Comparison of ENCODE assay signal across 12 mouse cellular contexts in the genomic region with DNA sequence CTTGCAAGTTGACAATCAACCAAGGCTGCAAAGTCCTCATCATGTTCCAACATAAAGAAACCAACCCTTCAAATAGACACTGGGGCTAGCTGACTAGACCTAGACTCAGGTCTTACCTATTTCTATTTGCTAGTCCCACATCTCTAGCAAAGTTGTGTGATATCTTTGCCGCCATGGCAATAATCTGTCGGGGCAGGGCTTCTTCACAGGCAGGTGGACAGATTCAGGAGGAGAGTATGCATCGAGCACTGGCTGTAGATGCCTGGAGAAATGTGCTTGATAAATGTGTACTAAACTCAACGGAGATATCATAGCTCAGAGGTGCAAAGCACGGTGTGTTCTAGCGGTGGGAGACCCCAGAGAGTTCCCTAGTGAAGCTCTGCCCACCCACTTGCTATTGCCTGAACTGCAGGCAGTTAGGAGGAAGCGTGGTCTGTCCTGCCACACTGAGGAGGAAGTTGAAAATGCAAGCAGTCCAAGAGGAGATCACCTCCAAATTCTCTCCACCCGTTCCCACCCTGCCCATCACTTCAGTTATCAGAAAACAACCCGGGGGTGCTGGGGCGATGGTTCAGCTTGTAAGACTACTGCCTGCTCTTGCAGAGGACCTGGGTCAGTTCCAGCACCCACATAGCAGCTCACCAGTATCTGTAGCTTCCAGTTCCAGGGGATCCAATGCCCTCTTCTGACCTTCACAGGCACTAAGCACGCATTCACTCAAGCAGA. TPM values are rescaled to one million over a fixed set of nuclear protein-coding genes. Genes with fewer than 3 reads are reported as not detected.
DNase-seq lines count a peak whose midpoint lies in the region; ATAC-seq and TF ChIP-seq lines count a peak whose summit lies in the region.
"Had no signal": no experiment of that assay in that cellular context is flagged by ENCODE, and none has a peak within 500 bp of the region (broad histone marks: within the 10 kb centered on the region; RNA-seq: fewer than 3 reads in every experiment).

No protein-coding gene starts in this region.

- TF ChIP-seq CTCF in hindbrain, postnatal 0 days (IDR thresholded peaks at IDR 0.05; ENCODE audit: low read depth) = peak; percentile 67
- TF ChIP-seq CTCF in MEL (IDR thresholded peaks at IDR 0.05 in 2 of 3, conservative IDR thresholded peaks at IDR 0.05 in 1 of 3; ENCODE audit: control insufficient read depth in 1 of 3, insufficient read depth in 1 of 3, low read depth in 2 of 3, low read length in 3 of 3, poor library complexity in 1 of 3, severe bottlenecking in 1 of 3) = peak; percentile 22 to 49 (median 24); a peak in 3 of 6 replicates
- peak; percentile 65 for TF ChIP-seq CTCF in liver, postnatal 0 days (IDR thresholded peaks at IDR 0.05; ENCODE audit: low read depth)

- no peak overlapping the region for H3K9ac ChIP-seq in hindbrain, postnatal 0 days (replicated peaks; ENCODE audit: low read length)
- peak overlapping the region; percentile 98 for H3K9ac ChIP-seq in MEL (ENCODE audit: control insufficient read depth, low read depth, low read length, poor library complexity, severe bottlenecking)
- H3K9ac ChIP-seq in liver, postnatal 0 days (replicated peaks) = peak overlapping the region; percentile 65
- H3K9ac ChIP-seq: neural tube, embryonic 13.5 days had no signal

- TF ChIP-seq EP300 in MEL (IDR thresholded peaks at IDR 0.05; ENCODE audit: low read depth in 1 of 2, low read length in 2 of 2) = peak in 1 of 2 experiments; percentile 49; a peak in 1 of 4 replicates
- TF ChIP-seq EP300 in liver, postnatal 0 days (IDR thresholded peaks at IDR 0.05; ENCODE audit: low read depth) = peak; percentile 7; the same call in 1 of the 2 replicates

- H3K4me2 ChIP-seq in hindbrain, postnatal 0 days (ENCODE audit: low read depth, low read length) = no peak overlapping the region
- H3K4me2 ChIP-seq in liver, postnatal 0 days (ENCODE audit: low read depth, low read length) = peak overlapping the region; percentile 76
- H3K4me2 ChIP-seq: neural tube, embryonic 13.5 days had no signal

- H3K4me1 ChIP-seq in hindbrain, postnatal 0 days (ENCODE audit: insufficient read depth, low read length) = no peaks in the 10 kb centered on the region
- H3K4me1 ChIP-seq in hindbrain, embryonic 10.5 days (replicated peaks) = peaks cover 9% of the 10 kb centered on the region
- peaks cover 10 to 47% of the 10 kb centered on the region in 2 experiments for H3K4me1 ChIP-seq in MEL (ENCODE audit: control insufficient read depth in 1 of 2, insufficient read depth in 2 of 2, low read length in 2 of 2)
- peaks cover 10% of the 10 kb centered on the region for H3K4me1 ChIP-seq in liver, postnatal 0 days (ENCODE audit: insufficient read depth)
- H3K4me1 ChIP-seq: neural tube, embryonic 13.5 days had no signal

- H3K79me2 ChIP-seq in MEL (ENCODE audit: control insufficient read depth, insufficient read depth, low read length, poor library complexity) = peaks cover 45% of the 10 kb centered on the region

- no peaks in the 10 kb centered on the region for H3K27me3 ChIP-seq in hindbrain, postnatal 0 days (ENCODE audit: insufficient read depth, low read length)
- H3K27me3 ChIP-seq in hindbrain, embryonic 10.5 days (ENCODE audit: insufficient read depth, poor library complexity, severe bottlenecking) = peaks cover 11% of the 10 kb centered on the region; the same call in 1 of the 2 replicates
- no peaks in the 10 kb centered on the region for H3K27me3 ChIP-seq in MEL (ENCODE audit: control insufficient read depth in 1 of 2, insufficient read depth in 2 of 2, low read length in 2 of 2)
- no peaks in the 10 kb centered on the region for H3K27me3 ChIP-seq in liver, postnatal 0 days (ENCODE audit: insufficient read depth, low read length)
- H3K27me3 ChIP-seq: neural tube, embryonic 13.5 days had no signal

- 52% methylated on average over 11 of the region's 11 CpGs for whole genome bisulfite sequencing in hindbrain, postnatal 0 days
- 60% methylated on average over 11 of the region's 11 CpGs for WGBS in hindbrain, embryonic 10.5 days
- 25% methylated on average over 11 of the region's 11 CpGs for WGBS in liver, postnatal 0 days (ENCODE audit: insufficient replicate concordance)

- TF ChIP-seq POLR2A in MEL (IDR thresholded peaks at IDR 0.05; ENCODE audit: control insufficient read depth in 1 of 2, insufficient read depth in 1 of 2, low read depth in 1 of 2, low read length in 2 of 2, poor library complexity in 1 of 2) = peak; percentile 50 to 86; a peak in 3 of 4 replicates

- no peaks in the 10 kb centered on the region for H3K9me3 ChIP-seq in hindbrain, postnatal 0 days (ENCODE audit: low read length)
- H3K9me3 ChIP-seq in hindbrain, embryonic 10.5 days = no peaks in the 10 kb centered on the region
- no peaks in the 10 kb centered on the region for H3K9me3 ChIP-seq in MEL (replicated peaks; ENCODE audit: insufficient read depth, low read length)
- H3K9me3 ChIP-seq in liver, postnatal 0 days (ENCODE audit: low read length) = no peaks in the 10 kb centered on the region
- H3K9me3 ChIP-seq: neural tube, embryonic 13.5 days had no signal

- H3K27ac ChIP-seq in hindbrain, postnatal 0 days = no peak overlapping the region
- H3K27ac ChIP-seq in hindbrain, embryonic 10.5 days = no peak overlapping the region; the same call in 1 of the 2 replicates
- peak overlapping the region; percentile 92 for H3K27ac ChIP-seq in MEL (ENCODE audit: control insufficient read depth, low read depth, low read length)
- H3K27ac ChIP-seq in liver, postnatal 0 days (ENCODE audit: low read depth) = peak overlapping the region; percentile 93
- H3K27ac ChIP-seq: neural tube, embryonic 13.5 days had no signal

- H3K4me3 ChIP-seq in hindbrain, postnatal 0 days (ENCODE audit: low read length) = no peak overlapping the region
- H3K4me3 ChIP-seq in hindbrain, embryonic 10.5 days = no peak overlapping the region; the same call in 1 of the 2 replicates
- H3K4me3 ChIP-seq in MEL (ENCODE audit: control insufficient read depth in 1 of 2, insufficient read depth in 1 of 2, low read depth in 2 of 2, low read length in 2 of 2) = peak overlapping the region; percentile 74 to 84
- peak overlapping the region; percentile 51 for H3K4me3 ChIP-seq in liver, postnatal 0 days (ENCODE audit: low read depth, low read length)
- H3K4me3 ChIP-seq: neural tube, embryonic 13.5 days had no signal

- peak; percentile 42 for TF ChIP-seq RAD21 in MEL (IDR thresholded peaks at IDR 0.05; ENCODE audit: low read depth, low read length)

- peak; percentile 34 for DNase-seq in hindbrain, postnatal 0 days (ENCODE audit: low spot score)
- no peak for DNase-seq in hindbrain, embryonic 10.5 days (ENCODE audit: low spot score)
- DNase-seq in MEL (ENCODE audit: low read depth, low spot score) = peak; percentile 91
- peak; percentile 55 for DNase-seq in liver, postnatal 0 days
- no peak for DNase-seq in cerebellum, postnatal 36 days
- DNase-seq in kidney, adult 8-10 months = no peak
- DNase-seq: cerebellum, adult 9-11 months; kidney, postnatal 36 days had no signal

- H3K36me3 ChIP-seq in hindbrain, postnatal 0 days (ENCODE audit: insufficient read depth, low read length) = no peaks in the 10 kb centered on the region
- no peaks in the 10 kb centered on the region for H3K36me3 ChIP-seq in hindbrain, embryonic 10.5 days
- H3K36me3 ChIP-seq in MEL (ENCODE audit: control insufficient read depth in 1 of 2, insufficient read depth in 2 of 2, low read length in 2 of 2) = peaks cover 13 to 65% of the 10 kb centered on the region in 2 experiments
- H3K36me3 ChIP-seq in liver, postnatal 0 days (replicated peaks; ENCODE audit: insufficient read depth, low read length) = peaks cover 34% of the 10 kb centered on the region
- H3K36me3 ChIP-seq: neural tube, embryonic 13.5 days had no signal

- 0 out of 2 replicates have a peak, but pooled peaks have one; percentile 43 for ATAC-seq in hindbrain, postnatal 0 days
- peak; percentile 60 for ATAC-seq in erythroblast, adult 5-6 weeks (replicated peaks; ENCODE audit: low FRiP score, poor library complexity, severe bottlenecking)
- peak; percentile 20 for ATAC-seq in liver, postnatal 0 days
- no peak for ATAC-seq in frontal cortex, adult (ENCODE audit: low TSS enrichment)

RNA-seq across cellular contexts. Expression of gene Ermap, which starts 1.6 kb away (rescaled TPM):
- total RNA-seq in hindbrain, postnatal 0 days (2014; rRNA removed) = 0.18 and 0.37 TPM in 2 replicates
- polyA plus RNA-seq in hindbrain, postnatal 0 days (2015; fragmentation: Nextera tagmentation; extraction: Ambion mirVana) = 0.48 and 0.50 TPM in 2 replicates
- 7.0 and 12.1 TPM in 2 replicates for polyA plus RNA-seq in hindbrain, embryonic 10.5 days (2016; fragmentation: Nextera tagmentation; extraction: Ambion mirVana)
- total RNA-seq in MEL (2012; rRNA removed) = 125 and 138 TPM in 2 replicates
- 100 to 1,000 TPM in 1 of 2 experiments, 10 to 100 TPM in 1; 44.1 to 247 TPM for polyA plus RNA-seq in MEL (2012; ENCODE audit: insufficient read depth in 1 of 2, insufficient read length in 2 of 2, low read depth in 1 of 2, low replicate concordance in 2 of 2, missing spikeins in 1 of 2)
- 938 and 1,091 TPM in 2 replicates for total RNA-seq in erythroblast, adult 5-6 weeks (2015; ENCODE audit: low replicate concordance)
- total RNA-seq in erythroblast, adult 5-6 weeks (2017; ENCODE audit: low replicate concordance) = 1,195 and 1,321 TPM in 2 replicates
- polyA plus RNA-seq in liver, postnatal 0 days (2015; fragmentation: Nextera tagmentation; extraction: Ambion mirVana) = 125 and 144 TPM in 2 replicates

RNA-seq across cellular contexts. Expression of gene Svbp, which starts 6.9 kb away (rescaled TPM):
- total RNA-seq in hindbrain, postnatal 0 days (2014; rRNA removed) = 40.9 and 64.7 TPM in 2 replicates
- 175 and 179 TPM in 2 replicates for polyA plus RNA-seq in hindbrain, postnatal 0 days (2015; fragmentation: Nextera tagmentation; extraction: Ambion mirVana)
- 149 and 182 TPM in 2 replicates for polyA plus RNA-seq in hindbrain, embryonic 10.5 days (2016; fragmentation: Nextera tagmentation; extraction: Ambion mirVana)
- 63.7 and 64.7 TPM in 2 replicates for total RNA-seq in MEL (2012; rRNA removed)
- 100 to 1,000 TPM in 1 of 2 experiments, not detected in 1; 131 TPM for polyA plus RNA-seq in MEL (2012; ENCODE audit: insufficient read depth in 1 of 2, insufficient read length in 2 of 2, low read depth in 1 of 2, low replicate concordance in 2 of 2, missing spikeins in 1 of 2)
- total RNA-seq in erythroblast, adult 5-6 weeks (2015; ENCODE audit: low replicate concordance) = 21.7 and 32.1 TPM in 2 replicates
- total RNA-seq in erythroblast, adult 5-6 weeks (2017; ENCODE audit: low replicate concordance) = 36.0 and 124 TPM in 2 replicates
- polyA plus RNA-seq in liver, postnatal 0 days (2015; fragmentation: Nextera tagmentation; extraction: Ambion mirVana) = 54.8 and 61.3 TPM in 2 replicates

RNA-seq across cellular contexts. Expression of gene Zfp691, which starts 14.2 kb away (rescaled TPM):
- 4.6 and 198 TPM in 2 replicates for total RNA-seq in hindbrain, postnatal 0 days (2014; rRNA removed)
- 3.6 and 3.7 TPM in 2 replicates for polyA plus RNA-seq in hindbrain, postnatal 0 days (2015; fragmentation: Nextera tagmentation; extraction: Ambion mirVana)
- polyA plus RNA-seq in hindbrain, embryonic 10.5 days (2016; fragmentation: Nextera tagmentation; extraction: Ambion mirVana) = 10.0 and 11.0 TPM in 2 replicates
- total RNA-seq in MEL (2012; rRNA removed) = 6.3 and 6.7 TPM in 2 replicates
- 1 to 10 TPM in 1 of 2 experiments, not detected in 1; 9.9 TPM for polyA plus RNA-seq in MEL (2012; ENCODE audit: insufficient read depth in 1 of 2, insufficient read length in 2 of 2, low read depth in 1 of 2, low replicate concordance in 2 of 2, missing spikeins in 1 of 2)
- 2.3 and 4.2 TPM in 2 replicates for total RNA-seq in erythroblast, adult 5-6 weeks (2015; ENCODE audit: low replicate concordance)
- 3.1 and 4.0 TPM in 2 replicates for total RNA-seq in erythroblast, adult 5-6 weeks (2017; ENCODE audit: low replicate concordance)
- 1.8 and 2.1 TPM in 2 replicates for polyA plus RNA-seq in liver, postnatal 0 days (2015; fragmentation: Nextera tagmentation; extraction: Ambion mirVana)

RNA-seq across cellular contexts. Expression of gene Tmem269, which starts 29.8 kb away (rescaled TPM):
- total RNA-seq in hindbrain, postnatal 0 days (2014; rRNA removed) = 0.37 TPM in 1 of 2 replicates, not detected in the other
- polyA plus RNA-seq in hindbrain, postnatal 0 days (2015; fragmentation: Nextera tagmentation; extraction: Ambion mirVana) = 0.30 and 0.43 TPM in 2 replicates
- 0.25 TPM in 1 of 2 replicates, not detected in the other for polyA plus RNA-seq in hindbrain, embryonic 10.5 days (2016; fragmentation: Nextera tagmentation; extraction: Ambion mirVana)
- not detected in 2 replicates for total RNA-seq in MEL (2012; rRNA removed)
- polyA plus RNA-seq in MEL (2012; ENCODE audit: insufficient read depth in 1 of 2, insufficient read length in 2 of 2, low read depth in 1 of 2, low replicate concordance in 2 of 2, missing spikeins in 1 of 2) = under 1 TPM in 1 of 2 experiments, not detected in 1; 0.07 TPM
- not detected in 2 replicates for total RNA-seq in erythroblast, adult 5-6 weeks (2015; ENCODE audit: low replicate concordance)
- total RNA-seq in erythroblast, adult 5-6 weeks (2017; ENCODE audit: low replicate concordance) = not detected in 2 replicates
- not detected in 2 replicates for polyA plus RNA-seq in liver, postnatal 0 days (2015; fragmentation: Nextera tagmentation; extraction: Ambion mirVana)
- polyA plus RNA-seq: lung, embryonic 16.5 days; neural tube, embryonic 13.5 days had no signal

RNA-seq across cellular contexts. Expression of gene AU022252, which starts 44.3 kb away (rescaled TPM):
- 15.3 and 26.4 TPM in 2 replicates for total RNA-seq in hindbrain, postnatal 0 days (2014; rRNA removed)
- polyA plus RNA-seq in hindbrain, postnatal 0 days (2015; fragmentation: Nextera tagmentation; extraction: Ambion mirVana) = 19.8 and 20.5 TPM in 2 replicates
- polyA plus RNA-seq in hindbrain, embryonic 10.5 days (2016; fragmentation: Nextera tagmentation; extraction: Ambion mirVana) = 42.0 and 43.5 TPM in 2 replicates
- total RNA-seq in MEL (2012; rRNA removed) = 12.3 and 12.8 TPM in 2 replicates
- 10 to 100 TPM in 1 of 2 experiments, not detected in 1; 24.9 TPM for polyA plus RNA-seq in MEL (2012; ENCODE audit: insufficient read depth in 1 of 2, insufficient read length in 2 of 2, low read depth in 1 of 2, low replicate concordance in 2 of 2, missing spikeins in 1 of 2)
- 0.84 and 0.96 TPM in 2 replicates for total RNA-seq in erythroblast, adult 5-6 weeks (2015; ENCODE audit: low replicate concordance)
- 1.3 and 1.4 TPM in 2 replicates for total RNA-seq in erythroblast, adult 5-6 weeks (2017; ENCODE audit: low replicate concordance)
- 26.6 and 27.8 TPM in 2 replicates for polyA plus RNA-seq in liver, postnatal 0 days (2015; fragmentation: Nextera tagmentation; extraction: Ambion mirVana)

Comparison
In these comparisons a context has a peak if more than half of its experiments do, and no peak if none do; other contexts are left out.
1. DNase-seq: peak in hindbrain, postnatal 0 days (single experiment), MEL (single experiment) and liver, postnatal 0 days (single experiment); none in hindbrain, embryonic 10.5 days (single experiment), cerebellum, postnatal 36 days (0 of 2) and kidney, adult 8-10 months (0 of 2).
2. H3K27ac ChIP-seq: peak in MEL (single experiment) and liver, postnatal 0 days (single experiment); none in hindbrain, postnatal 0 days (single experiment) and hindbrain, embryonic 10.5 days (single experiment).
3. H3K4me3 ChIP-seq: peak in MEL (2 of 2) and liver, postnatal 0 days (single experiment); none in hindbrain, postnatal 0 days (single experiment) and hindbrain, embryonic 10.5 days (single experiment).
4. Peak in every context shown above with its lines, with median percentiles within 50 percentile points of each other: CTCF ChIP-seq.